Mouse (Mus musculus) megakaryocyte-erythroid progenitor cell, adult 5-6 weeks (primary cell): Measurements from ENCODE around the gene Efnb2. TPM values are rescaled to one million over a fixed set of nuclear protein-coding genes. Genes with fewer than 3 reads are reported as not detected.

Experiments
- ATAC-seq: replicated peaks from 2 replicates; pipeline ENCODE4 v1.8.0; 2016; ENCODE audit warnings: mild to moderate bottlenecking, inconsistent platforms; ENCODE audit not compliant: severe bottlenecking, poor library complexity, low FRiP score, low TSS enrichment
- total RNA-seq, 2 experiments: library from RNA; stranded (forward) in 1 of 2; stranded (reverse) in 1 of 2; fragments of 200-1000, 215-1000 nt in 1 of 2; fragments of >200 nt in 1 of 2; fragmentation: Nextera tagmentation in 1 of 2; gene quantifications; 2 replicates each; pipeline ENCODE4 v1.2.3; 2014 to 2017

Efnb2 gene
- total RNA-seq, 2 experiments from 2014 or later = 0.09 TPM; not detected in 1

DNA sequence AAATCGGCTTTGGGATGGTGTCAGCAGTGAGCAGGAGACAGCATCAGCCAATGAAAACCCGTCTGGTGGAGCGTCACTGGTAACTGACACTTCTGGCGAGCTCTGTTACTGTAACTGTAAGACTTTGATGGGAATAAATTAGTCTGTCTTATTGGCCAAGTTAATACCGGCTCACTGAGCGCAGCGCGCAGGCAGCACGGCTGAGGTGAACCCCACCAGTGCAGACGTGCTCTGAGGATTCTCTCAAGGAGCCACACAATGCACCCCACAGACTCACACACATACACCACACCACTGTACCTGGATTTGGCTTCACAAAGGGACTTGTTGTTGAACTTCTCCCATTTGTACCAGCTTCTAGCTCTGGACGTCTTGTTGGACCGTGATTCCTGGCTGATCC, 39.0 kb downstream of the Efnb2 start:
- ATAC-seq = no peak

DNA sequence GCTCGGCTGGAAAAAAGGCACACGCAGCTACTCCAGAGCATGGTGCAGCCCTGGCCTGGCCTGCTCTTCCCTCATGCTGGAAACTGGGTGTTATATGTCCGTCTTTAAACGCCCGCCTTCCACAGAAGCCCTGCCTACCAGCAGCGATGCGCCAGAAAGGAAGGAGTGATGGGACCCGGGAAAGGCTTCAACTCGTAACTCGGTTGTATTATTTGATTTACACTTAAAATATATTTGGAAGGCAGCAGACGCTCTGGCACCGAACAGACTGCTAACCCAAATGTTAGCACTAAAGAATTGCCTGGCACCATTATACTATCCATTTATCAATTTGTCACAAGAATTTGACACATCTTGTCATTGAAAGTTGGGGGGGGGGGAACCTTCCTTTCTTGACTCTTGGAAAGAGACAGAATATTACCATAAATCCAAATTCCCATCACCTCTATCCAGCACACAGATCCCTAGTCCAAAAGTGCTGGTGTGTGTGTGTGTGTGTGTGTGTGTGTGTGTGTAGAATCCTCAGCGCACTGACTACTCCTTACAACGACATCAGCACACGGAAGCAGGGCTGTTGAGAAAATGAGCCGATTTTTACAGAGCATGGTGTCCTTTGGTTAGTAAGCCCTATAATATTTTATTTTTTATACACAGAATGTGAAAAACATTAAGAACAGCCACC, 39.7 kb downstream of the Efnb2 start:
- ATAC-seq = no peak

DNA sequence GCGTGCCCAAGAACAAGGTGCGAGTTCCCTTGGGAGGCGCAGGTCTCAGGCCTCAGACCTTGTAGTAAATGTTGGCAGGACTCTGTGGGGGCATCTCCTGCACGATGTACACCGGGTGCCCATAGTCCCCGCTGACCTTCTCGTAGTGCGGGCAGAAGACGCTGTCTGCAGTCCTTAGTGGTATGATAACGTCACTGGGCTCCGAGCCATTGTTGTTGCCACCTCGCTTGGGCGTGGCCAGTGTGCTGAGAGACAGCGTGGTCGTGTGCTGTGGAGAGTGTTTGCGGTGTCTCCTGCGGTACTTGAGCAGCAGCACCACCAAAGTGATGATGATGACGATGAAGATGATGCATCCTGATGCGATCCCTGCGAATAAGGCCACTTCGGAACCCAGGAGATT, 40.5 kb downstream of the Efnb2 start:
- ATAC-seq = no peak

GRCm38 (mm10) chr8:8619221-8620194, 41.5 kb downstream of the Efnb2 start:
- no peak for ATAC-seq

GRCm38 (mm10) chr8:8613844-8614243, 47.2 kb downstream of the Efnb2 start:
- ATAC-seq = no peak

DNA sequence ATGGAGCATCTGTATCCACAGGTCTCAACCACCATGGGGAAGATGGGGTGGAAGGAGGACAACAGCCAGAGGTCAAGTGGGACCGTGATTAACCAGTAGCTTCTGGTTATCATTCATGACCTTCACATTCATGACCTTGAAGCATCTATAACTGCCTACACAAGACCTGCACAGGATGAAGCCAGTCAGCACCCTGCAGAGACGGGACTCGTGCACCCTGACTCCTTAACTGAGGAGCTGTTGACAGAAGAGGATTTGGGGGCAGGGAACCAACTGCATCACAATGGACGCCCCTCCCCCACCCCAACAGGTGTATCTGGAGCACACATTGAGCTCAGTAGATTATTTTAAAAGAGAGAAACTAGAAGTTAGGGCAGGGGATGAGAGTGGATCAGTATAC, 49.1 kb downstream of the Efnb2 start:
- ATAC-seq = no peak

GRCm38 (mm10) chr8:8609791-8610190, 51.3 kb downstream of the Efnb2 start:
- no peak for ATAC-seq

DNA sequence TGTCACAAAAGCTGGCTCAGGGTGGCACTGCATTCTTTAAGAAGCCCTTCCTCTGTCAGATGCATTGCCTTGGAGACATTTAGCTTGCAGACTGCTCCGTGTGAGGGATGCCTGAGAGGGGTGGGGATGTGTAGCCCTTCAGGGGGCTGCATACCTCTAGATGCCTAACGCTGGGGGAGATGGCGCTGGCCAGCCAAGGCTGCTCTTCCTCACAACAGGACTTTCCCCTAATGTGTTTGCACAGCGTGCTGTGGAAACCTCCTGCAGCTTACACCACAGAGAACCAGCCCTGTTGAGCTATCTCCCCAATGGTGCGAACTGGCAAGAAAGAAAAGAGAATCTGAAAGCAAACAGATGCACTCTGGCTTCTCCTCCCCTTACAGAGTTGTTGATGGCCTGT, 51.9 kb downstream of the Efnb2 start:
- no peak for ATAC-seq

DNA sequence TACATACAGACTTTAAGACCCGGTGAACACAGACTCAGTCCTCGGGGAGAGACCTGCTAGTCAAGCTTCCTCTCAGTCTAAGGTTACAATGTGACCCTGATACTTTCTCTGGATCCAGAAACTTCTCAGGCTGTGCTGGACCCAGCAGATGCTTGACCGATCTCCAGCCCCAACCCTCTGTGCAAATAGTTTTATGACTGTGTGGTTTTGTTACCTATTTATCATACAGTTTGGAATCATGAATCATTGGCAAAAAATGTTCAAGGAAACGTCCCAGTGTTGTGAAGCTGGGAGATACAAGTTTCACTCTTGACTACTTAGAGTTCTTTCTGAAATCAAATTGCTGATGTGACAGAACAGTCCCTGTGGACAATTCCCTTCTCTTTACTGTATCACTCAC, 55.4 kb downstream of the Efnb2 start:
- no peak for ATAC-seq

DNA sequence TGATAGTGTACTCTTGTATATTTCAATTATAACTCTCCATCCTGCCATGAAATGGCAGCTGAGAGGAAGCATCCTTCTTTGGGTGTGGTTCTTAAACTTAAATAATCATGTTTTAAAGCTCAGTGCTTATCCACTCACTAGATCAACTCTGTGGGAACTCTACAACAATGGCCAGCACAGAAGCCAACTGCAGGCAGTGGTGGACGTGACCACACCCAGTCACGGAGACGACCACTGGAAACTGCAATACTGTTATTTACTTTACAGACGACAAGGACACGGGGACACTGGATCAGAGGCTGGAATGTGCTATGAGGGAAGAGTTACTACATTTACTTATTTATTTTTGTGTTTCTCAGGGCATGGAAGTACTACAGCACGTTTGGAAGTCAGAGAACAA, 57.2 kb downstream of the Efnb2 start:
- no peak for ATAC-seq

DNA sequence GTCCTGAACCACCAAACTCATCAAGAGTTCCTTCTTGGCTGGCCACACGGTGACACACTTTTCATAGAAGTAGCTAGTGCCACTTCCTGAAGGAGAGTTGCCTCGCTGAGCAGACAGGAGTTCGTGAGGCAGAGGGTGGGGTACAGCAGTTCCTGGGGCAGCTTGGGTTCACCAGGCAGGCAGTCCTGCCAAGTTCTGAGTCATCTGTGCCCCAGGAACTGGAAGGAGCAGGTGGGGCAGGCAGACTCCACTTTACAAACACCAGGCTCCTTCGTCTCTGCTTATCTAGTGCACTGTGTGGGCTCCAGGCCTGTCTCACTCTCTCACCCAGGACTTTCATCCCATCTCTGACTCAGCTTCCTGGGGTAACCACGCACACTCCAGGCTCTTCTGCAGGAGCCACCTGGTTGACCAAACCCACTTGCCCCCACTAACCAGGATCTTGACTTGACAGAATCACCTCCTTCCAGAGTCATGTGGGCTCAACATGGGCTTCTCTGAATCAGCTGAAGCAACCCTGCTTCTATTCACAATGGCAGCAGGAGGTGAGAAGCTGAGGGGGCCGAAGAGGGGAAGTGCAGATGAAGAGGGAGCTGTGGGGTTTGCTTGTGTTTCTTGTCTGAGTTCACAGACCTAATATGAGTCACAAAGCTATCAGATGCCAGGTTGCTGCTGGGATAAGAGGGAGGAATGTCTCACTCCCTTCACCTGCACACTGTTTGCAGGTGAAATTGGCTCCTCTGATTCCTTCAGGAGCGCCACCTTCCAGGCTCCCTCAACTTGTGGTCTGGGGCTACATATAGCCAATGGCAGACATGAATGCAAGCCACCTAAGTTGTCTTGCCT, 58.2 kb downstream of the Efnb2 start:
- ATAC-seq = no peak; the same call in 1 of the 2 replicates

DNA sequence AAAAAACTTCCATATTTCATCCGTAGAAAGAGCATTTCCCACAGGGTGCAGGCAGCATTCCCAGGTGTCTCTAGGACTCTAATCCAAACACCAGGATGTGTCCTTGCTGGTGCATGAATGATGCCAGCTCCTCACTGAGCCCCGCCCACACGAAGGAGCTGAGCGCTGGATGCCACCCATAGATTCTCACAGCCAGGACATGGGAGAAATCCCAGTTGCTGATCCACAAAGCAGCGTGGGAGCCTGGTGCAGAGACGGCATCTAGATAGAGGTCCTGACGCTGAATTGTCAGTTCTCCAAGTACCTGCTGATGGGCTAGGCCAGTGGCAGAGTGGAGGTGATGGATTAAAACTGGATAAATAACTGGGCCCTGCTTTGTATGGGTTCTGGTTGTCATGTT, 61.1 kb downstream of the Efnb2 start:
- ATAC-seq = no peak

DNA sequence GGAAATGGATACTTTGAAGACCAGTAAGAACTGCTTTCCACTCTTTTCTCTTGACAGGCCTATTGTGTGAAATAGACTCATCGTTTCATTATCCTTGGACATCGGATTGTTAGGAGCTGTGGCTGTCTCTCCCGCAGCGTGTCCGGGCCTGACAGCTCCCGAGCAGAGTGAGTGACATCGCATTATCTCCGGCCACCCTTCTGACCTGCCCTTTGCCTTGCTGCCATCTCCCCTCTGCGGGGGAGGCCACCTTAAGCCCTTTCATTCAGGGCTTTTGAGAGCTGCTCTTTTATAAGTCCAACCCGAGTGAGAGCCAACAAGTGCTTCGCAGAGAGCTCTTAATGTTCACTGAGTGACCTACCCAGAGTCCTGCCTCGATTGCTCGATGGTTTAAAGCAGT, 63.6 kb downstream of the Efnb2 start:
- ATAC-seq = no peak

GRCm38 (mm10) chr8:8595831-8596611, 65.0 kb downstream of the Efnb2 start:
- no peak for ATAC-seq

GRCm38 (mm10) chr8:8593812-8594211, 67.2 kb downstream of the Efnb2 start:
- ATAC-seq = no peak

DNA sequence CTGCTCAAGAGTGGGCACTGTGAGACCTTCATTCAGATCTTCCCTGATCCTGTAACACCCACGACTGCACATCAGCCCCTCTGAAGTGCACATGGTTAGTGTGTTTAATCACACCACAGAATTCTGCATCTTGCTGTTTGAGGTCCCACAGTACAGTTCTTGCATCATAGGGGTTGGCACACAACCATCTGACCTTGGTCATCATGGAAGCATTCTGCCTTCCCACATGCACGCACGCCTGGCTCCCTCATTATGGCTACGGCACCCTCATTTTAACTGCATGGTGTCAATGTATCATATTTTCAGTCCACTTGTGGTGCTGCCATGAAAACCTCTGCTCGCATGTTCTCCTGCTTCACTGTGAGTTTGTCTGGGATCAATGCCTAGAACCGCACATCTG, 67.7 kb downstream of the Efnb2 start:
- ATAC-seq = no peak

GRCm38 (mm10) chr8:8592331-8592730, 68.7 kb downstream of the Efnb2 start:
- no peak for ATAC-seq

DNA sequence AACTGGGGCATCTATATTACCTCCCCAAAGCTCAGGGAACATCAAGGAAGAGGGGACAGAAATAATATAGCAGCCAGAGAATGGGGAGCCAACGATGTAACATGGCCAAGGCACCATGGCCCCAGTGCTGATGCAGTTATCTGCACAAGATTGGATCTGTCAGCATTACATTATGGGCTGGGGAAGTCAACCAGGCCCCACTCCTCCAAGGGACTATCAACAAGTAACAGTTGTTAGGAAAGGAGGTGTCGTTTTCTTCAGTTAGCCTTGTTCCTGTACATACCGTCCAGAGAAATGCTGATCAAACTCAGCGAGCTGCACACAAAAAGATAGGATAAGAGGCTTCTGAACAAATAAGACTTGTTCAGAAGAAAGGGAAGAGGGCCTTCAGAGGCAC, 77.1 kb downstream of the Efnb2 start:
- ATAC-seq = 0 out of 2 replicates have a peak, but pooled peaks have one; percentile 10

- ATAC-seq = peak; percentile 52
Measured at GRCm38 (mm10) chr8:8583290-8583980, 77.6 kb downstream of the Efnb2 start.
